Mouse (Mus musculus) ES-E14 (cell line): ENCODE results near the gene Evi5.

Source experiments
- HCFC1 ChIP-seq: IDR thresholded peaks from 2 replicates; pipeline ENCODE4 v1.6.1; 2012; ENCODE audit warnings: low read length, inconsistent platforms, borderline replicate concordance; ENCODE audit not compliant: insufficient read depth
- ZC3H11A ChIP-seq: IDR thresholded peaks from 2 replicates; pipeline ENCODE4 v1.6.1; 2012; ENCODE audit warnings: low read depth, mild to moderate bottlenecking, inconsistent platforms, low read length, borderline replicate concordance

- TF ChIP-seq ZC3H11A (no peak), HCFC1 (no peak)
Measured at GRCm38 (mm10) chr5:107866127-107867126, 8.5 kb downstream of the Evi5 start.
